Mouse (Mus musculus) c-Kit-positive CD71-positive TER-119-negative erythroid progenitor cells, embryonic 14.5 days (primary cell): ENCODE measurements around the gene Kcnip4.

Source experiments
- DNase-seq: peaks from one replicate; pipeline ENCODE4 v3.0.0-alpha.2; 2013; ENCODE audit warnings: low read depth

Kcnip4 gene

DNA sequence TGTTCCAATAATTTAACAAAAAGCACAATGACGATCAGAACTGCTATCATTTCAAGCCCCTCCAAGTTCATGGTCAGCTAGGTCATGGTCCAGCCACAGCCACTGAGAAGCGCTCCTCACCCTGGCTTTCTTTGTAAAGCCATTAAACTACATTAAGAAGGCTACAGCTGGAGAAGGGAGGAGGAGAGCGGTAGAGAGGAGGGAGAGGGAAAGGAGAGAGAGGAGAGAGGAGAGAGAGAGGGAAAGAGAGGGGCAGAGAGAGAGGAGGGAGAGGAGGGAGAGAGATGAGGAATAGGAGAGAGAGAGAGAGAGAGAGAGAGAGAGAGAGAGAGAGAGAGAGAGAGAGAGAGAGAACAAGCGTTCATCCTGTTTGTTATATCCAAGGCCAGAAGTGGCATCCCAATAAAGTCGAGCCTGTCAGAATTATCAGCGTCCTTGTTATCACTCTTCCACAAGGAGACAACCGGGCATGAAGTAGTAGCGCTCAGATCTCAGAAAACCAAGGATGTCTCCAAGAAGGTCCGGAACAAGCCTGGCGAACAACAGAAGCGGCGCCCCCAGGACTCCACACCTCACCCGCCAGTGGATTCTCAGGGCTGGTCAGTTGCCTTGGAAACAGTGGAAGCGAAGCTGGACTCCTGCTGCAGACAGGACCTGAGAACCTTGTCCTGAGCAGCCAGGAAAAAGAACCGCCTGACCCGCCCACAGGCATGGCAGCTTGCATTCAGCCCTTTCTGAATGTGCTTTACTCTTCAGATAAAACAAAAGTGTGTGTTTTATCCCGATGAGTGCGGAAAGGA, 635.1 kb downstream of the Kcnip4 start:
- no peak for DNase-seq

DNA sequence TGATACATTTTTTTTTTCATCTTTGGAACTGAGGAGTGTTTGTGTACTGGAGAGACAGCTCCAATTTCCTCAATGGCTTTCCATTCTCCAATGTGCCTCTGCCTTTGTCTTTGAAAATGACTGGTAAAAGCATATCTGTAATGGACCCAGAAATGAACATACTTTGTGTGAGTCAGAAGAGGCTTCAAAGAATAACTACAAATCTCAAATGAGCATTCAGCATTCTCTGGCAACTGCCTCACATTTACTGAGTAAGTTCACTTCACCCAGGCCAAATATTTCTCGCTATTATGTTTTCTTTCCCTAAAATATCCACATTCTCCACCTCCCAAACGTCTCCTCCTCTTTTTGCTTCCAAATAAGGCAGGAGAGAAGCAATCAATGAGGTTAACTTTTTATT, 646.6 kb downstream of the Kcnip4 start:
- DNase-seq, result no peak

DNA sequence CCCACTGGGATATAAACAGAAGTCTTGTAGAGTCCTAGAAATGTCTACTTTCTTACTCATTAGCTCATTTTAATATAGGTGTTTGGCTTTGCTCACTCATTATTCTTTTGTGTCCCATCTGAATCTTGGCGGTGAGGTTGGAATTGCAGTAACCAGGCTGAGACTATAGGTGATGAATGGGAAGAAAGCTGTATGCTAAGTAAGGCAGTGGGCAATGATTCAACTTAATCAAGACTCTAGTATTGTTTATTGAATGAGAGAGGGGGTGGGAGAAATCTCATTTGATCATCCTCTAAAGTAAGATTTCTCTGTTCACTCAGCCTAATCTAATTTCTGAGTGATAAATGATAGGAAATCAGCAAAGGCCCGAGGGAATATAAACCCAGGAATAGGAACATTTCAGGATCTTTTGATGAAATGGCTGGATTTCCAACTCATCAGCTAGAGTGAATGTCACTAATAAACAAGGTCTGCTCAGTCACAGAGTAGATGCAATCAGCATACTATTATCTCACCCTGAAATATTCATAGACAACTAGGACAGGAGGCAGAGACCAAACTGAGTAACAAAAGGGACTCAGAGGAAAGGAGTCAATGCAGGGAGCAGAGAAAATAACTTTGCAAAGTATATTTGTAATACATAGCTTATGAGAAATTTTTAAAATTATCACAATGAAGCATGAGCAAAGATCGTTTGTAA, 660.3 kb downstream of the Kcnip4 start:
- DNase-seq, result no peak

DNA sequence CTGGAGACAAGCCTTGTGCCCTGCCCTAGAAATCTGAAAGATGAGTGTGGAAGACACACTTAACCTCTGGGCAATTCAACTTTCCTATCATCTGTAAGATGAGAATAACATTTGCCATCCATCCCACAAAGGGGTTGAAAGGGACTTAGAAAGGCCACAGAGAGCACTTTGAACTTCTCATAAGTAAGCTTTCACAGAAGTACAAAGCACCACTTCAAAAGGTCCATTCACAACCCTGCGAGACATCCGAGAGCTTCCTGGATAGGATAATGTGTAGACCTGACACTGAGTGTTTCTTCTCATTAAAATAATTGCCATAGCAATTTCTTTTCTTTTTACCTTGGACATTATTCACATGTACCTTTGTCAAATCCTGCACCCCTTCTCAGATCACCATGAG, 683.7 kb downstream of the Kcnip4 start:
- no peak for DNase-seq

DNA sequence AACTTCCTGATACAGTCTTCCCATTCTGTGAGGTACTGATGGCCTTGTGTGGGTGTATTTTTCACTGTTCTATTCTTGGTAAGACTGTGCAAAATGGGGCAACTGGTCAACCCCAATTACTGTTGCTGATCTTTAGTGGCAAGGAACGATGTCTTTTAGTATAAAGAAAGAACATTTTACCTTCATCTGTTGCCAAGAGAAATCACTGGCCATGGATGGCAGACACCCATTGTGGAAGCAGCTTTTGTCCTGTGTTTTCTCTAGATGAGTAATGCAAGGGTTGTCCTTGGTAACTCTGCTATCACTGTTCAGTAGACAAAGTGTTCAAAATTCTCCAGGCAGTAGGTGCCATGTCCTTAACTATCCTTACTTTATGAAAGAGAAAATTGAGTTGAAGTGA, 729.2 kb downstream of the Kcnip4 start:
- DNase-seq, result no peak

DNA sequence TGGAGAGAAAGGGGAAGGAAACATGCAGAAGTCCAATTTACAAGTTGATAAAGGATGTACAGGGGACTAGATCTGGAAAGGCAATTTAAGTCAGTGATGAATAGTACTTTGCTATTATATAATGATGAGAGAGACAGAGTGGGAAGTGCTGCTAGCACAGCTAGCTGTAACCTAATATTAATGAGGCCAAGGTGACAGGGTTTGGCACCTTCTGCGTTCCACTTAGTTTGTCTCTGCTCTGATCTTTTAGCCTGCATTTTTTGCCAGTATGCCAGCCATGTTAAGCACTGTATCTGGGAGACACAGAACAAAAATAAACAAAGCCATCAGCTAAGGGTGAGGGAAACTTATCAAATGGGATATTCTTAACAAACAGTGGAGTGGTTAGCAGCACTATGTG, 745.3 kb downstream of the Kcnip4 start:
- no peak for DNase-seq

DNA sequence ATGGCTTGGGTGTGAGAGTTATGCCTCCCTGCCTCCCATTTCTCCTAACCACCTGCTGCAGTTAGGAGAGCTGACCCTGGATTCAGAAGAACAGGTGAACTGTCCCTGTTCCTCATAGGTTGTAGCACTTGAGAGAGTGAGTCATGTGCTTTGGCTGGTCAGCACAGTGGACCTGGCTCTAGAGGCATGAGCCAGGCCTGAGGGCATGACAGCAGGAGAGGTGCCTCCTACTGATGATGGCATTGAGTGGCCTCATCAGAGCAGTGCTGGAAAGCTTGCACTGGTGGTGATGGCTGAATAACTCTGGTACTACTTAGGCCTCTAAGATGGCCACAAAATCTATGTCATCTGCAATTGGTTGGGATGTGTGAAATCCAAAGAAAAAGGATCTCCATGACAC, 776.1 kb downstream of the Kcnip4 start:
- DNase-seq, result no peak

DNA sequence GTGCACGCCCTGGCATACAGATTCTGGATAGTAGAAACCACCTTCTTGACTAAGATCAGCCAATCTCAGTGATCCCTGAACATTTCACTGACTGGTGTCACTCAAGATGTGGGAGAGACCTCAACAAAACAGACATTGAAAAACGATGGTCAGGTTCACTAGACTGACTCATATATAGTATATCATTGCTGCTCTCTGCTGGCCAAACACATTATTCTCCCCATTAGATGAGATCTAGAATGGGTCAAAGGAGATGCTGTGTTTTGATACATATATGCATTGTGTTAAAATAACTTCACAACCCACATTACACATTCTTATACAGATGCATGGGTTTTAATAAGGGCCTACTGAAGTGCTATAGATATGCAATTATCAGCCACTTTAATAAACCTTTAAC, 787.1 kb downstream of the Kcnip4 start:
- DNase-seq, result no peak

DNA sequence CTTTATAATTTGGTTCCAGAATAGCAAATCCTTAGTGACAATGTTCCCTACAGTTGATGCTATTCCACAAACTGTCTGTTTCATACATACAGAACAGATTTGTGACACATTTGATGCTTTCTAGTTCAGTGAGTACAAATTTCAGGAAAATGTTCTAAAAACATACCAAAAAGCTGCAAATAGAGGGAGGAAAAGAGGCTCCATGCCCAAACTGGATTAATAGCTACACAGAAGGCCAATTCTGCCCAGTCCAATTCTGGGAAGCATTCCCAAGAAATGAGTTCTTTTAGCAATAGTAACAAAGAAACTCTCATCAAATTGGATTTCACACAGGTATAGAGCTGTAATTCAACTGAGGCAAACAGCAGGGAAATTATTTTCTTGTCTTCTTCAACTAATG, 806.5 kb downstream of the Kcnip4 start:
- no peak for DNase-seq

DNA sequence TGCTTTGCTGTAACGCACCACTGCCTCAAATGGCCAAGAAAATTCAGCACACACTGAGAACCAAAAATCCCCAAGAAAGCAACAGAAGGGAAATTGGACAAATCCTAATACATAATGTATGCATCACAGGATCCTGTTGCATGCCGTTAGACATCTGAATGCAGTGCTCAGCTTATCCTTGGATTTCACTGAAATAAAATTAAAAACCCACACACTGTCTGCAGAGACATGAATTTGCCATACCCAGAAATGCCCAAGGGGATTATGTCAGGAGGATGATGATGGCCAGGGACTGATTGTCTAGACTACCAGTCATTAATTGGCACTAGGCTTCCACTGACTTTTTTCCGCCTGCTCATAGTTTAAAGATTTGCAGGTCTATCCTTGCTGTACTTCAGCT, 818.7 kb downstream of the Kcnip4 start:
- DNase-seq, result no peak

DNA sequence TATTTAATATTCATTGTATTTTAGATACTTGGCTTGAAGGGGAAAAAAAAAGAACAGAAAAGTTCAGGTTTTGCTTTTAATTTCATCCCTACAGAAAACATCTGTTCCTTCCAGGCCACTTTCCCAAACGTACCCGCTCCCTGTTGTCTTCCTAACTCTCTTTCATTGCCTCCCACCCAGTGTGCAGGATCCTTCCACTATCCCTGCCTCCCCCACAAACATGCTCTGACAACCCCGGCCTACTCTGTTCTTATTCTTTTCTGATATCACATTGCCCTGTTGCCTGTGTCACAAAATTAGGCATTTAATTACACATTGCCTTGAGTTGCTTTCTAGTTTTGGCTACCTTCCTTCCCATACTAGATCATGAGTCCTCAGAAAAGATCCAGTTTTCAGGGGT, 837.6 kb downstream of the Kcnip4 start:
- no peak for DNase-seq

DNA sequence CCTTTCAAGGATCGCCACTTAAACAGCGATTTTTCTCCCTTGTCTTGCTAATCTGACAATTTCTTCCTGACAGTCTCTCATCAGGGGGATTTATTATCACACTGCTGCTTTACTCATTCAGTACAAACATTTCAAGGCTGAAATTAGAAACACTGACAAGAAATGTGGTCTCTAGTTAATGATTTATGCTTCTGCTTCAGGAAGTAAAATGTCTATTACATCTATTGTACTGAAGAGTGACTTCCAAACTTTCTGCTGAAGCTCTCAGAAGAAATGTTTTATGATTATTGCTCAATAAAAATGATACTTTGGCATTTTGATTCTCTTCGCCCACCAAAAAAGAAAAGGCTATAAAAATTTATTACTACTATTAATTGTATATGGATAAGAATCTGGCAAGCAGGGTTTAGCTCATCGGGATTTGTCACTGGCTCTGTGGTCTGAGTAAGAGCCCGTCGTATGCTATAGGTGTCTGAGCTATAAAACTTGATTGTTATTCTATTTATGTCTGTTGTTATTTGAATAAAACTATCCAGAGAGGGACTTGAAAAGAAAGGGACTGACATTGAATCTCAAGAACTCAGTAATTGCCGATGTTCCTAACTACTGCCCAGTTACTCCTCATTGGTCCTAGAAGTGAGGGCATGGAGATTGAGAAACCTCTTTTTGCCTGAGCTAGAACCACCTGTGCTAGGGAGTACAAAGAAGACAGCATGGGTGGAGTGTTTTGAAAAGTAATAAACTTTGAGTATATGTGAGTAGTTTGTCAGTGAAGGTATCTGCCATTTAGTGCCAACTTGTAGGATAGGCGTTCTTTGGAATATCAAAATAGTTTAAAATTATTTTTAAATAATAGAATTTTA, 844.7 kb downstream of the Kcnip4 start:
- DNase-seq, result no peak

DNA sequence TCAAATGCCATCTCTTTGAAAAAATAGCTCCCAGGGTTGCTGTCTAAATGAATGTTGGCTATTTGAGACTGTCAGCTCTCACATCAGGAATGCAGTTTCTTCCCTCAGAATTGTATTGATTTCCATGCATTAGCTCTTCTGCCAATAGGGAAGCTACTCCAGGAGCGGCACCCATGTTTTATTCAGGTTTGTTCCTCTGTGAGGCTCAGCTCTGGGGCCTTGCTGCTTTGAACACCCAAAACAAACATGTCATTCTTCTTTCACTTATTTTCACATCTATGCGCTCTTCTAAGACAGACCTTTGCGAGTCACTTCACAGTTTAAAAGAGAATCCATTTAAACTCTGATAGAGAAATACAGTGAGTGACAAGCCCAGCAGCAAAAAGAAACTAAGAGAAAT, 862.2 kb downstream of the Kcnip4 start:
- no peak for DNase-seq

DNA sequence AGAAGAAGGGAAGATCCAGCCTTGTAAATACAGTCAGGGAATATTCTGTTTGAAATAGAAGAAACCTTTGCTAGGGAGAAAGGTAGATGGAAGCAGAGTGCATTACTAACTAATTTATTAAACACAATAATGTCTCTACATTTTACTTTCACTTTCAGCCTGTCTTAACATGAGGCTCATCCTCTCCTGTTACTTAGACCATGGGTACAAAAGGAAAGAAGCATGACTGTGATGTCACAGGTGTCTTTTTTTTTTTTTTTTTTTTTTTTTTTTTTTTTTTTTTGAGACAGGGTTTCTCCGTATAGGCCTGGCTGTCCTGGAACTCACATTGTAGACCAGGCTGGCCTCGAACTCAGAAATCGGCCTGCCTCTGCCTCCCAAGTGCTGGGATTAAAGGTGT, 864.7 kb downstream of the Kcnip4 start:
- no peak for DNase-seq

DNA sequence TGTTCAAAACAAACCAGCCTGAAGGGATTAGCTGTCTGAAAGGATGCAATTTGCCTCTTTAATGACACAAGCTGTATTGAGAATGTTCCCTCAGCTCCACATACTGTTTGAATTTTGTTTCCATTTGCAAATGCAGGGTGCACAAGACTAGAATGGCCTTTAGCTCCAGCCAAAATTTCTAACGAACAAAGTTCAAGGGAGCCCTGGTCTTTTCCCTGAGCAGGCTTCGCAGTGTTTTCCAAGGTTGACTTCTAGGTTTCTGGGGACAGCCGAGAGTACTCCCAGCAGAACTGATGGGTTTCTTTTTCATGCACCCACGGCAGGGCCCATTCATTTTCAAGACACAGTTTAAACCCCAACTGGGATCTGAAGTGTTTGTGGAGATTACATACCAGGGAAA, 874.2 kb downstream of the Kcnip4 start:
- no peak for DNase-seq

DNA sequence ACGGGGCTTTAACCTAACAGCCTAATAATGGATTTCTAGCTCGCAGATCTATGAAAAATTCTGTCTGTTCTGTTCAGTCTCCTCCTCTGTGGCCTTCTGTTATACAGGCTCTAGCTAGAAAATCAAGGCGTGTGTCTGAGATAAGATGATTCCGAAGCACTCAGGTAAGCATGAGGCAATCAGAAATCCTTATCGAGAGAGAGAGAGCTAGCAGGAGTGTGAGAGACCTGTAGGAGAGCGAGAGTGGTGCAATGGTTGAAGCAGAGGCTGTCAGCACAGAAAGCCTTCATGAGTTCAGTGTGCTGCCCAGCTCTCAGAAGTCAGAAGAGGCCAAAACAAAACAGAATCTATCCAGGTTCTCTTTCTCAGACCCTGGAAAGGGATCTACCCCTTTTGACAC, 888.0 kb downstream of the Kcnip4 start:
- no peak for DNase-seq

DNA sequence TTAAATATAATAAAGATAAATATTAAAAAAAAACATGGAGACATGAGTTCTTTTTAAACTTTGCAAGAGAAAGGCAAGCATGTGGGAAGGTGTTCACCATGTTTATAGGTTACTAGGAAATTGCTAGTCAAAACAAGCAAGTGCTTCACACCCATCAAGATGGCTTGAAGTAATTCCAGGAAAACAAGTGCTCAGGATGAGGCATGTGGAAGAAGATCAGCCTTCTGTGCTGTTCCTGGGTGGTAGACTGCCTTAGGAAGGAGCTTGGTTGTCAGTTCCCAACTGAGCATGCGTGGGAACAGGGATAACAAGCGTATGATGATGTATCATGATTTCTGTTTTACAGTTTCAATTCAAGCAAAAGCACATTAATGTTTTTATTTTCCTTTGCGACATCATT, 891.1 kb downstream of the Kcnip4 start:
- no peak for DNase-seq

DNA sequence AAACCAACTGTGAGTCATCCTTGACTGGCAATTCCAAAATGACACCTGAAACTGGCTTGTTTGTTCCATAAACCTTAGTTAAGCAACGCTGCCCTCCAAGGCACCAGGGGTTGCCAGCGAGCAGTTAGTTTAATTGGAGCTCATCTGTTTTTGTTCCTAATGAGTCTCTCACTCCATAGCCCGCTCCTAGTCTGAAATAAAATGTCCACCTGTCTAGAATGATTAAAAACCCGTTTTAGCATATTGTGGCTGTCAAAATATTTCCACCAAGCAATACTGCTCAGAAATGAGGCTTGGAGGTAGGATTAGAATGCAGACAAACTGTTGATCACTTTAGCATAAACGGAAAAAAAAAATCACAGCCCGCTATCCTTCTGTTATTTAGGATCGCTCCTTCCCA, 901.3 kb downstream of the Kcnip4 start:
- no peak for DNase-seq

DNA sequence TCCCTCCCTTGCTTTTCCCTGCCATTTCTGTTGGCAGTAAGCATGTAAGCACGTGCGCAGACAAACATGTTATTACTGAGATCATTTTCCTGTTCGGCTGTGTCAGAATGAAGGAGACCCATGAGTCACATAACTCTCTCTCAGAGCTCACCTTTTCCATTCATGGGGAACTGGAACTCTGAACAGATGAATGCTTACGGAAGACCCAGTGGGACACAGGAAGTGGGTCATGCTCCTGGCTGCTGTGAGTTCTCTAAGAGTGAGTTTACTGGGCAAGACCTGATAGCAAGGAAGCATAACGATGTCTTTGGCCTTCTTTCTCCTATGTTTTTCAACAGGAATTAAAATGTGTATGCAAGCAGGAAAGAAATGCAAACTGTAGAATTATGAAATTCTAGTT, 917.8 kb downstream of the Kcnip4 start:
- no peak for DNase-seq

DNA sequence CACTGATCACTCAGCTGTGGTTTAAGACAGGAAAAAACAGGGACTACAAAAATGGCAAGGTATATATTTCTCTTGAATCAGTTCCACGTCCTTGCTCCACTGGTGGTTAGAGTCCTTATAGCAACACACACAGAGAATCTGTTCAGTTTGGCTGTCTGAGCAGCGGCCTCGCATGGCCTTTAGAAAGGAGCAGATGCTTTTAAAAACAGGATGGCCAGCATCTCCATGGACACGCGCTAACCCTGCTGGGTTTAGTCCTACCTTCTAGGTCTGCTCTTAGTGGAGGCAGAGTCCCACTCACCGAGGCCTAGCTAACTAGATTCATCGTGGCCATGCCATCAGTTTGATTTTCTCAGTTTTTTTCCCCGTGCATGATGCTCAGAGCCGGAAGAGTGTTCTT, 918.4 kb downstream of the Kcnip4 start:
- no peak for DNase-seq

DNA sequence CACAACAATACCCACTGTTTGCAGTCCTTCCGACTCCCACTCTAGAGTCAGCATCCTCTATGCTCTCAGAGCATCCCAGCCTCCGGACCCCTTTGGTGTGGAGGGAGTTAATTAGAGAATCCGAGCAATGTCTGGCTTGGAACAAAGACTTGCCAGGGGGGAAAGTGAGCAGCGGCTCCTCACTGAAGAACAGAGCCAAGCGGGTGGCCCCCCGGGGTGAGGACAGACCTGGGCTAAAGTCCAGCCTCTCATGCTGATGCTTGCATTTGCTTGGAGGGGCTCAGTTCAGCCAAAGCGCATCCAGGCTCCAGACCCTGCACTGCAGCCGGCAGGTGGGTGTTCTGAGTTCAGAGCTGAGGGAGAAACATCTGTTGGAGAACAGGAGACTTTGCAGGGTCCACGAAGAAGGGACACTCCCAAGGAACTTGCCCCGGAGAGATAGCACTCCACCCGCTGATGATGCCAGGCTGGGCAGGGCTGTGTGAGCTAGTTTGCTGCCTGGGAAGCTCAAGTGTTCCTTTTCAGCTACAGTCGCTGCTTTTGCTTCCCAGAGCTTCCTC, 925.1 kb downstream of the Kcnip4 start:
- DNase-seq, result no peak

DNA sequence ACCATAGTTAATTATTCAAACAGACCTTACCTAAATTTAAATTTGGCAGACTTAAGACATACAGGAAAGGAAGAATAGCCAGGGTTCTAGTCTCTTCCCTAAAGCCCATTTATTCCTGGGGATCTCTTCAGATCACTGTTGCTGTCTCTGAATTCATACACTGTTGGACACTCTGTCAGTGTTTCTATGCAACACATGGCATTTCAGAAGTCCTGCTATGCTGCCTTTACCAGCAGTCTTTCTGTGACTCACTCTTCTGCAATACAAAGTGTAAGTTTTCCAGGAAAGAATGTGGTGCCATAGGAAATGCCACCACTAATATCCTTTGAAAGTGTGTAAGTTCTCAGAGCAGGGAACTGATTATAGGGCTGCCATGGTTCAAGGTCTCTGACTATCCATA, 936.7 kb downstream of the Kcnip4 start:
- no peak for DNase-seq

DNA sequence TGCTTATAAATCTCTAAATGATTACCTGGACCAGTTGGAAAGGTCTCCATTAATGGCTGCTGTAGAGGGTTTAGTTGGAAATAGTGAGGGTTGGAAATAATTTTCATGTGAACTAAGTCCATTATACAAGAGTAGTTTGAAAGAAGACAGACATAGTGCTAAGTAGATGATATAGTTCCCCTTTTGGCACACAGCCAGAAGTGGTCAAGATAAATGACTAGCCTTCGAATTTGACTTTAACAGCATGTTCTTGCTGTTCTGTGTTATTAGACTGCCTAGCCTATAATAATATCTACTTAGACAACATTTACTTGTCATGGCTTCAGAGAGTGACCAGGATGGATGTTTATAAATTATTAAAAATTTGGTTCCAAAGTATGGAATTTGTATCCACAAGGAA, 941.3 kb downstream of the Kcnip4 start:
- DNase-seq, result no peak
